Mouse (Mus musculus): Measurements from ENCODE around the gene Car11. TPM values are rescaled to one million over a fixed set of nuclear protein-coding genes. Genes with fewer than 3 reads are reported as not detected.
"Not testable (repeated sequence)": the region's sequence is repeated elsewhere in the genome, so short reads cannot be mapped to it uniquely, and the experiment has no call there.

Car11 gene
- 0.92 and 3.5 TPM in 2 replicates for total RNA-seq (2014; fragmentation: Nextera tagmentation)
- total RNA-seq (2017) = 0.16 and 0.58 TPM in 2 replicates
- polyA plus RNA-seq (2012) = 0.63 and 0.78 TPM in 2 replicates

DNA sequence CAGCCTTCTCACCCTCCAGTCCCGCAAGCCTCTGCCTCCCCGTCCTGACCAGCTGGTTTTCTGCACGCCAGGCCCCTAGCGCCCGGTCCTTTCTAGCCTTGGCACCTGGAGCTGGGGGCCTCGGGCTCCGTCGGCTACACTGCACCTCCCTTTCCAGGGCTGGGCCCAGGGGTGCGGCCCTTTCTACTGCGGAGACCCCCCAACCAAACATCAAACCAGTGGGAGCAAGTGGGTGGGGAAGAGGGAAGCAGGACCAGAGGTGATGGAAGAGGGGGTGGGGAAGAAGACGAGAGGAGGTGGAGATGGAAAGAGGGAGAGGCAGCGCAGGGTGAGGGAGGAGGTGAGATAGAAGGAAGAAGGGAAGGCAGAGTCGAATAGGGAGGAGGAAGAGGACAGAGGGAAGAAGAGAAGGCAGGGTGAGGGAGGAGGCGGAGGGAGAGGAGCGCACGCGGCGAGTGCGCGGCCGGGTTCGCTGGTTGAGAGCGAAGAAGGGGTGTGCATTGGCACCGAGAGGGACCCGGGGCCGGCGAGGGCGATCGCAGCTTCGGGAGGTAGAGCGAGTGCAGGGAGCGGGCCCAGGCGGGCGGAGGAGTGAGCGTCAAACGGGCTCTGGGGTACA lies at the start of gene Car11:
Gene Car11 (plus strand): TSS at position 321 of the 619 bp plus-strand sequence.
- Histone ChIP-seq H3K9me3 (replicated peaks) (no peaks in the 10 kb centered on the region), H3K4me1 (ENCODE audit: insufficient read depth, low read depth, low read length) (peaks cover 58% of the 10 kb centered on the region), H3K4me3 (ENCODE audit: low read depth, low read length) (peak within 1 kb of the TSS; percentile 38; the same call in 1 of the 2 replicates), H3K27me3 (ENCODE audit: insufficient read depth, low read length) (peaks cover 49% of the 10 kb centered on the region), H3K36me3 (replicated peaks) (no peaks in the 10 kb centered on the region)
- ATAC-seq (ENCODE audit: extremely low read depth, insufficient number of reproducible peaks, low FRiP score, poor library complexity, severe bottlenecking) (no peak), DNase-seq (ENCODE audit: low spot score) (no peak)
- TF ChIP-seq GATA1 (IDR thresholded peaks at IDR 0.05; ENCODE audit: borderline replicate concordance, low read length) = no peak
- no peak for TF ChIP-seq TAL1 (conservative IDR thresholded peaks at IDR 0.05; ENCODE audit: low read depth, low read length)
- TF ChIP-seq CTCF (IDR thresholded peaks at IDR 0.05; ENCODE audit: low read depth, low read length) = no peak
- no peak for TF ChIP-seq POLR2AphosphoS5 (IDR thresholded peaks at IDR 0.05; ENCODE audit: insufficient replicate concordance, low read depth, low read length)
- TF ChIP-seq GATA2 (IDR thresholded peaks at IDR 0.05; ENCODE audit: borderline replicate concordance, low read depth, low read length) = no peak

DNA sequence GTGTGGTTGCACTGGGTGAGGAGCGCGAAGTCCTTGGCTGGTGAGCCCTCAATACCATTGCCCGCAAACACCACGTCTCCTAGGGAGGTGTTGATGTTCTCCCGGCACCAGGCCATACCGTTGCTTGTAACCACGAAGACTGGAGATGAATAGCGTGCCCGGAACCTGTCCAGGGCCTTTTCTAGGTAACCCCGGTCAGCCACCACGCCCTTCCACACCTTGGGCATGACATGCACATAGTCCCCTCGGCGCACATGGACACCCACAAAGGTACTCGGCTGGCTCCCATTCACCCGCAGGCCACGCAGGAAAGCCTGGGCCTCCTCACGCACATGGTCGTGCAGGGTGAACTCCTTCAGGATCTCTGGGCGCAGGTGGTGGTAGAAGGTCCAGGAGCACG lies 49.2 kb upstream of the Car11 start:
- H3K9me3 ChIP-seq (replicated peaks); ATAC-seq (ENCODE audit: extremely low read depth, insufficient number of reproducible peaks, low FRiP score, poor library complexity, severe bottlenecking); H3K36me3 ChIP-seq (replicated peaks); DNase-seq (ENCODE audit: low spot score); H3K4me1 ChIP-seq (ENCODE audit: insufficient read depth, low read depth, low read length); H3K4me3 ChIP-seq (ENCODE audit: low read depth, low read length): not testable (repeated sequence)
- peaks cover 26% of the 10 kb centered on the region for H3K27me3 ChIP-seq (ENCODE audit: insufficient read depth, low read length)

DNA sequence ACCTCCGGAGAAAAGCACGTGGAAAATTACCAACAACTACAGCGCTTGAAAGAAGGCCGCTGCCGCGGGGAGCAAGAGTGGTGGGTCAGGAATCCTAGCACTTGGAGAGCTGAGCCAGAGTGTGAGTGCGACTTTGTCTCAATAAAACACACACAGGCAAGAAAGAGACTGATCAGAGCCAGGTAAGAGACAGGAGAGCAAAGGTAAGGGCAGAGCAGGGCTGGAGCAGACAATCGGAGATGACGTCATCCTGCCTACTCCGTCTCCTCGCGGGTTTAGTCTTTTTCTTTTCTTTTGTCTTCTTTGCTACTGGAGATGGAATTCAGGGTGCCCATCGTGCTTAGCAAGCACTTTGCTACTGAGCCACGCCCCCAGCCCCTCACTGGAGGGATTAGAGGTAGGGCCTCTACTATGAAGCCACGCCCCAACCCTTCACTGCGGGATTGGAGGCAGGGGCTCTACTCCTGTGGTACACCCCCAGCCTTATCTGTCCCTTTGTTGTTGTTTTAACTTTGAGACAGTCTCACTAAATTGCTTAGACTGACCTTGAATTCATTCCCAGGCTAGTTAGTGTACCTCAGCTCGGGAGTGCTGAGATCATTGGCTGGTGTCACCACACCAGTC lies 45.1 kb upstream of the Car11 start:
- no peaks in the 10 kb centered on the region for H3K36me3 ChIP-seq (replicated peaks)
- 0 out of 2 replicates have a peak overlapping the region, but pooled peaks have one; percentile 4 for H3K4me3 ChIP-seq (ENCODE audit: low read depth, low read length)
- ATAC-seq (ENCODE audit: extremely low read depth, insufficient number of reproducible peaks, low FRiP score, poor library complexity, severe bottlenecking) (no peak), DNase-seq (ENCODE audit: low spot score) (no peak)
- H3K9me3 ChIP-seq (replicated peaks) = no peaks in the 10 kb centered on the region
- TF ChIP-seq TAL1 (conservative IDR thresholded peaks at IDR 0.05; ENCODE audit: low read depth, low read length) = no peak
- TF ChIP-seq CTCF (IDR thresholded peaks at IDR 0.05; ENCODE audit: low read depth, low read length) = no peak
- TF ChIP-seq GATA2 (IDR thresholded peaks at IDR 0.05; ENCODE audit: borderline replicate concordance, low read depth, low read length) = no peak
- TF ChIP-seq POLR2AphosphoS5 (IDR thresholded peaks at IDR 0.05; ENCODE audit: insufficient replicate concordance, low read depth, low read length) = no peak
- no peak for TF ChIP-seq GATA1 (IDR thresholded peaks at IDR 0.05; ENCODE audit: borderline replicate concordance, low read length)
- peaks cover 14% of the 10 kb centered on the region; the same call in 1 of the 2 replicates for H3K27me3 ChIP-seq (ENCODE audit: insufficient read depth, low read length)
- H3K4me1 ChIP-seq (ENCODE audit: insufficient read depth, low read depth, low read length) = no peaks in the 10 kb centered on the region

DNA sequence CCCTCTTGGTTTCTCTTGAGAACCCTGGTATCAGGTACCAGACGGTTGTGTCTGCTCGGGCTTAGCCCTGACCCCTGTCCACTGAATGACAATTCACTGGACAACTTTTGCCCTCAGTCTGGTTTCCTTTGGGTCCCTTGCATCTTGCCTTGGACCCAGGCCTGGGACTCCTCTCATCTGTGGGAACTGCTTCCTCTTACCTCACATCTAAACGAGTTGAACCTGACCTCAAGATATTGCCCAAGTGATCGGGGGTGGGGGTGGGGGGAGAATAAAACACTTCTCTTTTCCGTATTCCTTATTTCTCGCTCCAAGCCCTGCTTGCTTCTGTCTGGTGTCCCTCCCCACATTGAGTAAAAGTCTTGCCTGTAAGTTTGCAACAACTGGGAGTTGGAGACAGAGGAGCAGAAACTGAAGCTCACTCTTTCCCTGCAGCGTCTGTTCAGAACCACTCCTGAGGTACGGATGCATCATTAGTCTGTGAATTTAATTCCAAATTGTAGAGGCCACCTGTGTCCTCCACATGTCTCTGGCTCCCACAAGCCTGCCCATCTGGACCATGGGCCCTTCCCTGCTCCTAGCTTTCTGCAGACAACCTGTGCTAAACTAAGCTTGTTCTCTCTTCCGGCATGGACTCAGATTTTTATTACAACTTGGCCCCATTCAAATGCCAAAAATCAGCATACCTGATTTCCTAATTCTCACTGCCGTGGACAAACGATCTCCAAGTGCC lies 38.7 kb upstream of the Car11 start:
- peaks cover 31% of the 10 kb centered on the region for H3K27me3 ChIP-seq (ENCODE audit: insufficient read depth, low read length)
- no peak for ATAC-seq (ENCODE audit: extremely low read depth, insufficient number of reproducible peaks, low FRiP score, poor library complexity, severe bottlenecking)
- no peaks in the 10 kb centered on the region for H3K4me1 ChIP-seq (ENCODE audit: insufficient read depth, low read depth, low read length)
- H3K9me3 ChIP-seq (replicated peaks) = no peaks in the 10 kb centered on the region
- no peak for DNase-seq (ENCODE audit: low spot score)
- H3K4me3 ChIP-seq (ENCODE audit: low read depth, low read length) = no peak overlapping the region
- H3K36me3 ChIP-seq (replicated peaks) = no peaks in the 10 kb centered on the region
- no peak for TF ChIP-seq POLR2AphosphoS5 (IDR thresholded peaks at IDR 0.05; ENCODE audit: insufficient replicate concordance, low read depth, low read length)
- TF ChIP-seq GATA1 (IDR thresholded peaks at IDR 0.05; ENCODE audit: borderline replicate concordance, low read length) = no peak
- no peak for TF ChIP-seq CTCF (IDR thresholded peaks at IDR 0.05; ENCODE audit: low read depth, low read length)
- no peak for TF ChIP-seq TAL1 (conservative IDR thresholded peaks at IDR 0.05; ENCODE audit: low read depth, low read length)
- TF ChIP-seq GATA2 (IDR thresholded peaks at IDR 0.05; ENCODE audit: borderline replicate concordance, low read depth, low read length) = no peak

DNA sequence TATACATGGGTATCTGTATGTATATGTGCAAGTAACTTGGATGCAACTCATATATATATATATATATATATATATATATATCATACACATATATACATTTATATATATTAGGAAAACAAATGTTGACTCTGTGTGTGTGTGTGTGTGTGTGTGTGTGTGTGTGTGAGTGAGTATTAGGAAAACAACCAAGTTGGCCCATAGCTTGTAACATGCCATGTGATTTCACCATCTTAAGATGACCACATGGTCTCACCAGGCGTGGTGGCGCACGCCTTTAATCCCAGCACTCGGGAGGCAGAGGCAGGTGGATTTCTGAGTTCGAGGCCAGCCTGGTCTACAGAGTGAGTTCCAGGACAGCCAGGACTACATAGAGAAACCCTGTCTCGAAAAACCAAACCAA lies 37.9 kb upstream of the Car11 start:
- H3K27me3 ChIP-seq (ENCODE audit: insufficient read depth, low read length) = peaks cover 31% of the 10 kb centered on the region
- not testable (repeated sequence) for H3K4me3 ChIP-seq (ENCODE audit: low read depth, low read length); H3K36me3 ChIP-seq (replicated peaks); H3K4me1 ChIP-seq (ENCODE audit: insufficient read depth, low read depth, low read length); H3K9me3 ChIP-seq (replicated peaks); DNase-seq (ENCODE audit: low spot score); ATAC-seq (ENCODE audit: extremely low read depth, insufficient number of reproducible peaks, low FRiP score, poor library complexity, severe bottlenecking)

DNA sequence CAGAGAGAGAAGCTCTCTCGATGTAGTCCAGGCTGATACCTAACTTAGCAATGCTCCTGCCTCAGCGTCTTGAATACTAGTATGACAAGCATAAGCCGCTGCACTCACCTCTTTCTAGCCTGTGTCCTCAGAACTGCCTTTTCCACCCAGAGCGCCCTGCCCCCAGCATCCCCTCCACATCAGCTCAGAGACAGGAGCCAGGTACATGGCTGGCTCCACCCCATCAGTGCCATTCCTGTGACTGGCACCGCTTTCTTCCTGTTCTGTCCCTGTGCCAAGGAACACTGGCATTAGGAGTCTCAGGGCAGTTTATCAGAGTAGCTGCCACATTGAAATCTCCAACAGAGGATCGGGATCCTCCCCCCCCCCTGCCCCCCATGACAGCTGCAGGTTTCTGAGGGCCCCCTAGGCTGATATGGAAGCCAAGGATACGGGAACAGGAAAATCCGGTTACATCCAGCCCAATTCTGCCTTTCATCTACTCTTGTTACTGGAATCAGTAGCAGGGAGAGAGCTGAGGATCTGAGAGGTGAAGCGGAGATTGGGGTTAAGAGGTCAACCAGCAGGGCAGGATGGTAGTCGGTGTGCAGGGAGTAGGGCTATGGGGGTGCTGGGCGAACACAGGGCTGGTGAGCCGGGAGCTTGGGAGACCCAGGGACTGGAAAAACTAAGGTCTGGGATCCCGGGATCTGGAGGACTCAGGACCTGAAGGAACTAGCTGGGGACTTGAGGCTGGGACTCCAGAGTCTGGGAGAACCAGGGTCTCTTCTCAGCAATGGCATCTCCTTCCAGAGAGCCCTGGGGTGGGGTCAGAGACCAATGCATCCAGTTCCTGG lies 34.1 kb upstream of the Car11 start:
- TF ChIP-seq GATA1 (IDR thresholded peaks at IDR 0.05; ENCODE audit: borderline replicate concordance, low read length) (no peak), GATA2 (IDR thresholded peaks at IDR 0.05; ENCODE audit: borderline replicate concordance, low read depth, low read length) (no peak), POLR2AphosphoS5 (IDR thresholded peaks at IDR 0.05; ENCODE audit: insufficient replicate concordance, low read depth, low read length) (no peak), CTCF (IDR thresholded peaks at IDR 0.05; ENCODE audit: low read depth, low read length) (no peak), TAL1 (conservative IDR thresholded peaks at IDR 0.05; ENCODE audit: low read depth, low read length) (no peak)
- no peaks in the 10 kb centered on the region for H3K36me3 ChIP-seq (replicated peaks)
- 0 out of 2 replicates have a peak, but pooled peaks cover 3% of the 10 kb centered on the region for H3K9me3 ChIP-seq (replicated peaks)
- ATAC-seq (ENCODE audit: extremely low read depth, insufficient number of reproducible peaks, low FRiP score, poor library complexity, severe bottlenecking) = no peak
- H3K4me3 ChIP-seq (ENCODE audit: low read depth, low read length) = no peak overlapping the region
- no peaks in the 10 kb centered on the region for H3K4me1 ChIP-seq (ENCODE audit: insufficient read depth, low read depth, low read length)
- peaks cover 34% of the 10 kb centered on the region for H3K27me3 ChIP-seq (ENCODE audit: insufficient read depth, low read length)
- DNase-seq (ENCODE audit: low spot score) = no peak
